Mouse (Mus musculus) frontal cortex, postnatal 10 days (tissue): ENCODE data around the gene Acot2.
A peak's percentile ranks its signal among the peaks of the same experiment; 100 is the strongest.
"Not testable (repeated sequence)": the region's sequence is repeated elsewhere in the genome, so short reads cannot be mapped to it uniquely, and the experiment has no call there.

ENCODE experiments used
- DNase-seq, 2 experiments: peaks; one replicate each; pipeline ENCODE4 v3.0.0; 2022; ENCODE audit warnings: low spot score in 2 of 2, mixed read lengths in 1 of 2

The Acot2 gene

DNA sequence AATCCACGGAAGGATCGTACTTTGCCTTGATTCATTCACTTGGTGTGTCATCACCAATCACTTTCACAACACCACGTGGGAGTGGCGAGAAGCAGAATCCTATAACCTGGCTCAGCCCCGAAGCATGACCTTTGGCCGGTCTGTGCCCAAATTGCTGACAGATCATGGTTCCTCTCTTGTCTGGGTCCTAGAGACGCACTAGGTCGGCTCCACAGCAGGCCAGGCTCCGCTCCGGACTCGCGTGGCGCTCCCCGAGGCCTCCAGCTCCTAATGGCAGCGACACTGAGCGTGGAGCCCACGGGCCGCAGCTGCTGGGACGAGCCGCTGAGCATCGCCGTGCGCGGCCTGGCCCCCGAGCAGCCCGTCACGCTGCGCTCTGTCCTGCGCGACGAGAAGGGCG, 50.6 kb downstream of the Acot2 start, which contains the start of gene Acot4:
TSS of gene Acot4 (plus strand) at position 139 of the 400 bp plus-strand sequence.
- DNase-seq, result not testable (repeated sequence)

DNA sequence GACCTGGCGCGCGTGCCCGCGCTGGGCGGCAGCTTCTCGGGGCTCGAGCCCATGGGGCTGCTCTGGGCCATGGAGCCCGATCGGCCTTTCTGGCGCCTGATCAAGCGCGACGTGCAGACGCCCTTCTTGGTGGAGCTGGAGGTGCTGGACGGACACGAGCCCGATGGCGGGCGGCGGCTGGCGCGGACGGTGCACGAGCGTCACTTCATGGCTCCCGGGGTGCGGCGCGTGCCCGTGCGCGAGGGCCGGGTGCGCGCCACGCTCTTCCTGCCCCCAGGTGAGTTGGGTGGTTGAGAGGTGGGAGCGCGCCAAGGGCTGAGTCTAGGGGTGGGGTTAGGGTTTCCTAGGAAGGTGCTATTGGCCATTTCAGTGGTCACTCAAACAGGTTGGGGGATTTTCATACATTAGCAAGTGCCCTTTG, 51.0 kb downstream of the Acot2 start, which contains the start of gene Gm49366:
TSS of gene Gm49366 (plus strand) at position 245 of the 421 bp plus-strand sequence.
- peak in 1 of 2 experiments; percentile 27 for DNase-seq

- DNase-seq, result no peak
These were observed 54.6 kb downstream of the Acot2 start for GRCm38 (mm10) chr12:84042248-84042647.
